In genomic region chr14:120846073-120846850, GRCm38 (mm10) we compare ENCODE assay signal across 9 mouse cellular contexts.
DNase-seq lines count a peak whose midpoint lies in the region; ATAC-seq and TF ChIP-seq lines count a peak whose summit lies in the region.
"Had no signal": no experiment of that assay in that cellular context is flagged by ENCODE, and none has a peak within 500 bp of the region (broad histone marks: within the 10 kb centered on the region; RNA-seq: fewer than 3 reads in every experiment).

No protein-coding gene starts in this region.

- H3K27me3 ChIP-seq in E14TG2a.4 (ENCODE audit: insufficient read depth, low read length) = no peaks in the 10 kb centered on the region
- no peaks in the 10 kb centered on the region for H3K27me3 ChIP-seq in heart, embryonic 11.5 days (ENCODE audit: control insufficient read depth, insufficient read depth, low read length)
- H3K27me3 ChIP-seq: liver, embryonic 15.5 days had no signal

- 0 out of 2 replicates have a peak overlapping the region, but pooled peaks have one; percentile 10 for H3K9ac ChIP-seq in heart, embryonic 11.5 days (ENCODE audit: low read depth, low read length)
- H3K9ac ChIP-seq: liver, embryonic 15.5 days had no signal

- H3K4me3 ChIP-seq in E14TG2a.4 (replicated peaks; ENCODE audit: low read length) = peak overlapping the region; percentile 41
- no peak overlapping the region for H3K4me3 ChIP-seq in heart, embryonic 11.5 days (ENCODE audit: low read depth, low read length)
- H3K4me3 ChIP-seq: liver, embryonic 15.5 days had no signal

- no peak for TF ChIP-seq CTCF in E14TG2a.4 (conservative IDR thresholded peaks at IDR 0.05; ENCODE audit: low read length)

- WGBS in heart, embryonic 11.5 days (ENCODE audit: insufficient replicate concordance) = 39% methylated on average over 10 of the region's 10 CpGs

- peak; percentile 58 for DNase-seq in NIH3T3 (ENCODE audit: low read depth)
- peak; percentile 55 to 68 for DNase-seq in kidney, postnatal 36 days
- DNase-seq in cerebellum, postnatal 10 days = no peak
- DNase-seq in cerebellum, adult 18-20 months = no peak
- no peak for DNase-seq in spleen, adult 12 weeks (ENCODE audit: low spot score)

- H3K4me2 ChIP-seq in heart, embryonic 11.5 days = no peak overlapping the region
- H3K4me2 ChIP-seq: liver, embryonic 15.5 days had no signal

- H3K27ac ChIP-seq in heart, embryonic 11.5 days (ENCODE audit: low read depth, low read length) = peak overlapping the region; percentile 91
- H3K27ac ChIP-seq: liver, embryonic 15.5 days had no signal

- H3K4me1 ChIP-seq in E14TG2a.4 (replicated peaks; ENCODE audit: low read depth, low read length) = peaks cover 79% of the 10 kb centered on the region
- H3K4me1 ChIP-seq in heart, embryonic 11.5 days (ENCODE audit: control insufficient read depth, insufficient read depth, low read length) = peaks cover 18% of the 10 kb centered on the region; the same call in 1 of the 2 replicates
- H3K4me1 ChIP-seq: liver, embryonic 15.5 days had no signal

- peak; percentile 68 for ATAC-seq in heart, embryonic 11.5 days (replicated peaks; ENCODE audit: insufficient number of reproducible peaks, low FRiP score, low TSS enrichment)
- no peak for ATAC-seq in erythroid progenitor cell, adult 5-6 weeks (replicated peaks; ENCODE audit: low FRiP score, poor library complexity, severe bottlenecking)

- H3K9me3 ChIP-seq in E14TG2a.4 (ENCODE audit: low read length) = no peaks in the 10 kb centered on the region
- no peaks in the 10 kb centered on the region for H3K9me3 ChIP-seq in heart, embryonic 11.5 days (replicated peaks; ENCODE audit: control insufficient read depth, low read length)
- H3K9me3 ChIP-seq: liver, embryonic 15.5 days had no signal

- no peaks in the 10 kb centered on the region for H3K36me3 ChIP-seq in E14TG2a.4 (ENCODE audit: insufficient read depth, low read length)
- H3K36me3 ChIP-seq in heart, embryonic 11.5 days (ENCODE audit: control insufficient read depth, insufficient read depth, low read length) = no peaks in the 10 kb centered on the region
- H3K36me3 ChIP-seq: liver, embryonic 15.5 days had no signal

Comparison
In these comparisons a context has a peak if more than half of its experiments do, and no peak if none do; other contexts are left out.
1. DNase-seq: peak in NIH3T3 (single experiment) and kidney, postnatal 36 days (2 of 2); none in cerebellum, postnatal 10 days (0 of 2), cerebellum, adult 18-20 months (0 of 2) and spleen, adult 12 weeks (single experiment).